Mouse (Mus musculus) MEL (cell line): Measurements from ENCODE around the gene Cyp1a2. TPM values are rescaled to one million over a fixed set of nuclear protein-coding genes. Genes with fewer than 3 reads are reported as not detected.

ENCODE experiments used
- polyA plus RNA-seq, 2 experiments: library from polyadenylated mRNA; stranded (reverse) in 1 of 2; unstranded in 1 of 2; fragments of >175 nt in 1 of 2; fragments of >200 nt in 1 of 2; gene quantifications; 2 replicates each; pipeline versions ENCODE4 v1.2.1 to v1.2.4; 2012; ENCODE audit warnings: low replicate concordance in 2 of 2, low read depth in 1 of 2; ENCODE audit not compliant: insufficient read length in 2 of 2, insufficient read depth in 1 of 2, missing spikeins in 1 of 2
- total RNA-seq: library from RNA; depleted of rRNA; stranded (reverse); fragments of 300-350 nt; gene quantifications from 2 replicates; pipeline ENCODE4 v1.2.3, GENCODE M21; 2012; rRNA removed

The Cyp1a2 gene
- total and polyA plus RNA-seq, 3 experiments: not detected

Other genes with a start within 250 kb of the Cyp1a2 start
- 22.4 and 23.3 TPM in 2 replicates for gene Ppcdc, start 243.6 kb downstream of the Cyp1a2 start, total RNA-seq
- 10 to 100 TPM in 1 of 2 experiments, not detected in 1; 20.2 TPM for gene Ppcdc, start 243.6 kb downstream of the Cyp1a2 start, polyA plus RNA-seq
- gene Scamp5, start 215.6 kb downstream of the Cyp1a2 start, total RNA-seq: 1.9 and 2.3 TPM in 2 replicates
- 1 to 10 TPM in 1 of 2 experiments, not detected in 1; 4.3 TPM for gene Scamp5, start 215.6 kb downstream of the Cyp1a2 start, polyA plus RNA-seq
- 0.12 TPM in 1 of 2 replicates, not detected in the other for gene Rpp25, start 179.7 kb downstream of the Cyp1a2 start, total RNA-seq
- under 1 TPM in 1 of 2 experiments, not detected in 1; 0.68 TPM for gene Rpp25, start 179.7 kb downstream of the Cyp1a2 start, polyA plus RNA-seq
- gene Cox5a, start 162.4 kb downstream of the Cyp1a2 start, total RNA-seq: 364 and 367 TPM in 2 replicates
- 100 to 1,000 TPM in 1 of 2 experiments, not detected in 1; 400 TPM for gene Cox5a, start 162.4 kb downstream of the Cyp1a2 start, polyA plus RNA-seq
- 12.7 and 16.4 TPM in 2 replicates for gene Fam219b, start 146.2 kb downstream of the Cyp1a2 start, total RNA-seq
- 10 to 100 TPM in 1 of 2 experiments, not detected in 1; 12.8 TPM for gene Fam219b, start 146.2 kb downstream of the Cyp1a2 start, polyA plus RNA-seq
- gene Mpi, start 130.9 kb downstream of the Cyp1a2 start, total RNA-seq: 24.3 and 25.9 TPM in 2 replicates
- 10 to 100 TPM in 1 of 2 experiments, not detected in 1; 37.7 TPM for gene Mpi, start 130.9 kb downstream of the Cyp1a2 start, polyA plus RNA-seq
- 32.4 and 35.4 TPM in 2 replicates for gene Scamp2, start 122.8 kb downstream of the Cyp1a2 start, total RNA-seq
- gene Scamp2, start 122.8 kb downstream of the Cyp1a2 start, polyA plus RNA-seq: 10 to 100 TPM in 1 of 2 experiments, not detected in 1; 51.4 TPM
- 4.3 and 5.0 TPM in 2 replicates for gene Ulk3, start 94.3 kb downstream of the Cyp1a2 start, total RNA-seq
- gene Ulk3, start 94.3 kb downstream of the Cyp1a2 start, polyA plus RNA-seq: 10 to 100 TPM in 1 of 2 experiments, not detected in 1; 11.9 TPM
- gene Cplx3, start 77.4 kb downstream of the Cyp1a2 start, total RNA-seq: not detected in 2 replicates
- gene Cplx3, start 77.4 kb downstream of the Cyp1a2 start, polyA plus RNA-seq: not detected
- 0.08 TPM in 1 of 2 replicates, not detected in the other for gene Lman1l, start 62.9 kb downstream of the Cyp1a2 start, total RNA-seq
- gene Lman1l, start 62.9 kb downstream of the Cyp1a2 start, polyA plus RNA-seq: under 1 TPM in 1 of 2 experiments, not detected in 1; 0.11 TPM
- 213 and 215 TPM in 2 replicates for gene Csk, start 30.1 kb downstream of the Cyp1a2 start, total RNA-seq
- 100 to 1,000 TPM in 1 of 2 experiments, not detected in 1; 338 TPM for gene Csk, start 30.1 kb downstream of the Cyp1a2 start, polyA plus RNA-seq
- 0.04 and 0.07 TPM in 2 replicates for gene Cyp1a1, start 4.2 kb upstream of the Cyp1a2 start, total RNA-seq
- under 1 TPM in 1 of 2 experiments, not detected in 1; 0.26 TPM for gene Cyp1a1, start 4.2 kb upstream of the Cyp1a2 start, polyA plus RNA-seq
- gene Edc3, start 24.8 kb upstream of the Cyp1a2 start, total RNA-seq: 7.2 and 8.0 TPM in 2 replicates
- gene Edc3, start 24.8 kb upstream of the Cyp1a2 start, polyA plus RNA-seq: 10 to 100 TPM in 1 of 2 experiments, not detected in 1; 25.7 TPM
- gene Clk3, start 82.2 kb upstream of the Cyp1a2 start, total RNA-seq: 28.8 and 31.2 TPM in 2 replicates
- 10 to 100 TPM in 1 of 2 experiments, not detected in 1; 65.6 TPM for gene Clk3, start 82.2 kb upstream of the Cyp1a2 start, polyA plus RNA-seq
- 2.1 and 2.3 TPM in 2 replicates for gene Arid3b, start 153.1 kb upstream of the Cyp1a2 start, total RNA-seq
- gene Arid3b, start 153.1 kb upstream of the Cyp1a2 start, polyA plus RNA-seq: 1 to 10 TPM in 1 of 2 experiments, not detected in 1; 7.4 TPM
- 22.7 and 23.7 TPM in 2 replicates for gene Ubl7, start 227.3 kb upstream of the Cyp1a2 start, total RNA-seq
- gene Ubl7, start 227.3 kb upstream of the Cyp1a2 start, polyA plus RNA-seq: 10 to 100 TPM in 1 of 2 experiments, not detected in 1; 89.6 TPM